Mouse (Mus musculus) forebrain, embryonic 11.5 days (tissue): ENCODE results near the gene Agap1. TPM values are rescaled to one million over a fixed set of nuclear protein-coding genes. Genes with fewer than 3 reads are reported as not detected.

Experiments used
- ATAC-seq: fragments of 200-750 bp; cut with Nextera tagmentation; replicated peaks from 2 replicates; pipeline ENCODE4 v1.8.0; 2017; ENCODE audit warnings: moderate TSS enrichment; ENCODE audit not compliant: low FRiP score
- DNase-seq: peaks from one replicate; pipeline ENCODE4 v3.0.0-alpha.2; 2017; ENCODE audit warnings: low spot score
- H3K27ac ChIP-seq: fragments of 300-500 bp; sonication (generic); 2 replicates; pipeline ENCODE4 v1.5.1; 2014; ENCODE audit warnings: low read depth, low read length
- H3K27me3 ChIP-seq: fragments of 300-500 bp; sonication (generic); 2 replicates; pipeline ENCODE4 v1.6.1; 2014; ENCODE audit warnings: mild to moderate bottlenecking, low read length, mixed read lengths; ENCODE audit not compliant: control insufficient read depth, insufficient read depth
- H3K36me3 ChIP-seq: fragments of 300-500 bp; sonication (generic); 2 replicates; pipeline ENCODE4 v1.6.1; 2014; ENCODE audit warnings: mild to moderate bottlenecking, low read length, moderate library complexity, mixed read lengths; ENCODE audit not compliant: control insufficient read depth, insufficient read depth
- H3K4me1 ChIP-seq: fragments of 300-500 bp; sonication (generic); replicated peaks from 2 replicates; pipeline ENCODE4 v1.6.1; 2014; ENCODE audit warnings: low read length, mixed read lengths; ENCODE audit not compliant: control insufficient read depth, insufficient read depth
- H3K4me2 ChIP-seq: fragments of 300-500 bp; sonication (generic); 2 replicates; pipeline ENCODE4 v1.6.1; 2014; ENCODE audit warnings: low read depth, mild to moderate bottlenecking, low read length, moderate library complexity, mixed read lengths; ENCODE audit not compliant: severe bottlenecking
- H3K4me3 ChIP-seq: fragments of 300-500 bp; sonication (generic); 2 replicates; pipeline ENCODE4 v1.5.1; 2014; ENCODE audit warnings: low read depth, low read length
- H3K9ac ChIP-seq: fragments of 300-500 bp; sonication (generic); 2 replicates; pipeline ENCODE4 v1.6.1; 2014; ENCODE audit warnings: low read length
- H3K9me3 ChIP-seq: fragments of 300-500 bp; sonication (generic); 2 replicates; pipeline ENCODE4 v1.6.1; 2016; ENCODE audit warnings: low read length, mixed read lengths; ENCODE audit not compliant: control insufficient read depth
- WGBS: fragments of 180-500 bp; shearing (Covaris S2); extraction: QIAGEN DNeasy Blood & Tissue Kit; methylation state at CpG from one replicate; pipeline ENCODE4 v1.1.7; 2014; 5-methylcytosine and 5-hydroxymethylcytosine counted together
- polyA plus RNA-seq: library from polyadenylated mRNA; unstranded; fragments of >200 nt; fragmentation: Nextera tagmentation; extraction: Ambion mirVana; gene quantifications from 2 replicates; pipeline ENCODE4 v1.2.1, GENCODE M21; 2014

Agap1 gene
- polyA plus RNA-seq, 1 experiment from 2014 or later = 36.1 TPM

GRCm38 (mm10) chr1:89576985-89577384 is 122.4 kb downstream of the Agap1 start:
- peaks cover 25% of the 10 kb centered on the region; the same call in 1 of the 2 replicates for H3K4me1 ChIP-seq

GRCm38 (mm10) chr1:89580031-89580998 is 125.7 kb downstream of the Agap1 start:
- ATAC-seq (peak; percentile 76), DNase-seq (peak; percentile 92)
- Histone ChIP-seq H3K27me3 (peaks cover 5% of the 10 kb centered on the region; the same call in 1 of the 2 replicates), H3K4me1 (peaks cover 34% of the 10 kb centered on the region; the same call in 1 of the 2 replicates), H3K27ac (peak overlapping the region; percentile 74), H3K4me2 (peak overlapping the region; percentile 100), H3K4me3 (peak overlapping the region; percentile 71), H3K9ac (peak overlapping the region; percentile 75), H3K9me3 (no peaks in the 10 kb centered on the region), H3K36me3 (no peaks in the 10 kb centered on the region)
- under 1% methylated on average over 121 of the region's 146 CpGs for WGBS

More at GRCm38 (mm10) chr1:89576985-89577384, 122.4 kb downstream of the Agap1 start:
- peak; percentile 42 for ATAC-seq
- no peaks in the 10 kb centered on the region for H3K36me3 ChIP-seq
- H3K9ac ChIP-seq = peak overlapping the region; percentile 61
- H3K4me2 ChIP-seq = peak overlapping the region; percentile 43
- peak; percentile 75 for DNase-seq
- peak overlapping the region; percentile 96 for H3K27ac ChIP-seq
- H3K27me3 ChIP-seq = peaks cover 2% of the 10 kb centered on the region; the same call in 1 of the 2 replicates
- H3K4me3 ChIP-seq = peak overlapping the region; percentile 14; the same call in 1 of the 2 replicates
- no peaks in the 10 kb centered on the region for H3K9me3 ChIP-seq
- WGBS = 6% methylated on average over 4 of the region's 4 CpGs

GRCm38 (mm10) chr1:89580999-89581765 is 126.6 kb downstream of the Agap1 start:
- peak overlapping the region; percentile 74; the same call in 1 of the 2 replicates for H3K27ac ChIP-seq
- peaks cover 33% of the 10 kb centered on the region; the same call in 1 of the 2 replicates for H3K4me1 ChIP-seq
- H3K27me3 ChIP-seq = peaks cover 5% of the 10 kb centered on the region; the same call in 1 of the 2 replicates
- DNase-seq (peak; percentile 82), ATAC-seq (peak; percentile 57)
- no peaks in the 10 kb centered on the region for H3K36me3 ChIP-seq
- H3K9me3 ChIP-seq = no peaks in the 10 kb centered on the region
- 0% methylated on average over 89 of the region's 95 CpGs for WGBS
- peak overlapping the region; percentile 71 for H3K4me3 ChIP-seq
- peak overlapping the region; percentile 100 for H3K4me2 ChIP-seq
- peak overlapping the region; percentile 75 for H3K9ac ChIP-seq

- H3K4me3 ChIP-seq = peak overlapping the region; percentile 71
- H3K4me2 ChIP-seq = peak overlapping the region; percentile 100
- peaks cover 5% of the 10 kb centered on the region; the same call in 1 of the 2 replicates for H3K27me3 ChIP-seq
- DNase-seq = no peak
- H3K9me3 ChIP-seq = no peaks in the 10 kb centered on the region
- H3K4me1 ChIP-seq = peaks cover 31% of the 10 kb centered on the region; the same call in 1 of the 2 replicates
- no peak overlapping the region for H3K27ac ChIP-seq
- ATAC-seq = no peak
- no peaks in the 10 kb centered on the region for H3K36me3 ChIP-seq
- H3K9ac ChIP-seq = peak overlapping the region; percentile 75
- WGBS = 11% methylated on average over 6 of the region's 6 CpGs
Observed at GRCm38 (mm10) chr1:89581766-89582125, 127.1 kb downstream of the Agap1 start.

- no peak for ATAC-seq
- Histone ChIP-seq H3K27ac (no peak overlapping the region), H3K36me3 (no peaks in the 10 kb centered on the region), H3K27me3 (peaks cover 5% of the 10 kb centered on the region; the same call in 1 of the 2 replicates), H3K4me3 (no peak overlapping the region), H3K9ac (no peak overlapping the region), H3K4me1 (peaks cover 27% of the 10 kb centered on the region; the same call in 1 of the 2 replicates), H3K9me3 (no peaks in the 10 kb centered on the region), H3K4me2 (no peak overlapping the region)
- no peak for DNase-seq
- WGBS = 76% methylated on average over 5 of the region's 5 CpGs
Observed at GRCm38 (mm10) chr1:89583369-89583768, 128.8 kb downstream of the Agap1 start.

- H3K4me2 ChIP-seq = no peak overlapping the region
- DNase-seq (no peak), ATAC-seq (no peak)
- no peak overlapping the region for H3K9ac ChIP-seq
- no peak overlapping the region for H3K4me3 ChIP-seq
- H3K4me1 ChIP-seq = peaks cover 17% of the 10 kb centered on the region; the same call in 1 of the 2 replicates
- peaks cover 2% of the 10 kb centered on the region; the same call in 1 of the 2 replicates for H3K27me3 ChIP-seq
- H3K27ac ChIP-seq = no peak overlapping the region
- peaks cover 2% of the 10 kb centered on the region; the same call in 1 of the 2 replicates for H3K9me3 ChIP-seq
- peaks cover 2% of the 10 kb centered on the region; the same call in 1 of the 2 replicates for H3K36me3 ChIP-seq
- WGBS = 59% methylated on average over 14 of the region's 14 CpGs
Observed at GRCm38 (mm10) chr1:89586991-89587683, 132.5 kb downstream of the Agap1 start.

- no peak for DNase-seq
- peaks cover 9% of the 10 kb centered on the region; the same call in 1 of the 2 replicates for H3K4me1 ChIP-seq
- H3K27ac ChIP-seq = no peak overlapping the region
Observed at GRCm38 (mm10) chr1:89588154-89588553, 133.5 kb downstream of the Agap1 start.

More at GRCm38 (mm10) chr1:89588154-89588553, 133.5 kb downstream of the Agap1 start:
- WGBS = 32% methylated on average over 4 of the region's 4 CpGs
- no peak overlapping the region for H3K4me3 ChIP-seq
- peaks cover 2% of the 10 kb centered on the region; the same call in 1 of the 2 replicates for H3K9me3 ChIP-seq
- ATAC-seq = no peak
- peaks cover 2% of the 10 kb centered on the region; the same call in 1 of the 2 replicates for H3K36me3 ChIP-seq
- H3K4me2 ChIP-seq = no peak overlapping the region
- H3K27me3 ChIP-seq = no peaks in the 10 kb centered on the region
- H3K9ac ChIP-seq = no peak overlapping the region
